Mouse (Mus musculus) E14TG2a.4 (cell line): ENCODE results near the gene Hnrnpk.
"Not testable (repeated sequence)": the region's sequence is repeated elsewhere in the genome, so short reads cannot be mapped to it uniquely, and the experiment has no call there.

Experiments used
- H3K27me3 ChIP-seq: 2 replicates; pipeline ENCODE4 v1.6.1; 2014; ENCODE audit warnings: low read length, control low read depth; ENCODE audit not compliant: insufficient read depth
- H3K36me3 ChIP-seq: 2 replicates; pipeline ENCODE4 v1.6.1; 2014; ENCODE audit warnings: low read length, control low read depth; ENCODE audit not compliant: insufficient read depth
- H3K4me1 ChIP-seq: replicated peaks from 2 replicates; pipeline ENCODE4 v1.6.1; 2014; ENCODE audit warnings: low read depth, low read length, control low read depth
- H3K4me3 ChIP-seq: replicated peaks from 2 replicates; pipeline ENCODE4 v1.5.1; 2014; ENCODE audit warnings: mild to moderate bottlenecking, low read length
- H3K9me3 ChIP-seq: 2 replicates; pipeline ENCODE4 v1.6.1; 2014; ENCODE audit warnings: low read length, control low read depth
- CTCF ChIP-seq: conservative IDR thresholded peaks from 2 replicates; pipeline ENCODE4 v1.5.1; 2014; ENCODE audit warnings: low read length
- NANOG ChIP-seq: IDR thresholded peaks from 2 replicates; pipeline ENCODE4 v1.6.1; 2014; ENCODE audit warnings: borderline replicate concordance, low read length, mixed read lengths
- POU5F1 ChIP-seq: IDR thresholded peaks from 2 replicates; pipeline ENCODE4 v1.6.1; 2014; ENCODE audit warnings: low read length, borderline replicate concordance

Hnrnpk gene

DNA sequence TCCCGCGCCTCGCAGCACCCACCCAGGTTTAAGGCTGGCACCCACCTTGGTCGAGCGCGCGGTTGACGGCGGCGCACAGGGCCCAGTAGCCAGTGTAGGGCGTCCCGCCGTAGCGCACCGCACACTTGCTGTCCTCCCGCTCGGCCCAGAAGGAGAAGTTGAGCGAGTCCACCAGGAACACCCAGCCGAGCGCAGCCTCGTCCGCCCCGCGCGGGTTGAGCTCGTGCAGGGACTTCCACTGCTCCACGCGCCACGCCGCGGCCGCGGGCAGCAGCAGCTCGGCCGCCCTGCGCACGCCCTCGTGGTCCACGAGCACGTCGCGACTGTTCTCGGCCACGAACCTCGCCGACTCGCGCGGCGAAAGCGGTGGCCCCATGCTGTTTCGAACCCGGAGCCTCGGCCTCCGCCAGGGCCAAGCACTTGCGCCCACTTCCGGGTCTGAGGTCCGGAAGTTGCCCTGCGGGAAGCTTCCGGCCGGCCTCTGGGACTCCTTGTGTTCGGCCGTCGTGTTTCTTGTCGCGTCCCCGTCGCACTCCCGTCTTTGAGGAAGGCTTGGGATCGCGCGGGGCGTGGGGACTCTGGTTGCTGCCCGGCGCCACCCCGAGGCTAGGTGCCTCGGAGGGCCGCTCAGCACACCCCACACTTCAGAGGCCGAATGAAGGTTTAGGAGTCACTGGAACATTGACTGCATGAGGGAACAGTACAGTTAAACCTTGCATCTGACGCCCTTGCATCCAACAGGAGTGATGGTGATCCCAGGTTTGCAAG is 18.2 kb downstream of the Hnrnpk start, which contains the start of gene 2210016F16Rik:
TSS of gene 2210016F16Rik (minus strand) at position 447 of the 768 bp plus-strand sequence.
- 0 out of 2 replicates have a peak, but pooled peaks cover 5% of the 10 kb centered on the region for H3K27me3 ChIP-seq
- peaks cover 38% of the 10 kb centered on the region for H3K36me3 ChIP-seq
- TF ChIP-seq CTCF: no peak
- no peak for TF ChIP-seq POU5F1
- TF ChIP-seq NANOG: no peak
- peaks cover 30% of the 10 kb centered on the region for H3K9me3 ChIP-seq
- H3K4me3 ChIP-seq: peak within 1 kb of the TSS; percentile 84
- peaks cover 22% of the 10 kb centered on the region for H3K4me1 ChIP-seq

DNA sequence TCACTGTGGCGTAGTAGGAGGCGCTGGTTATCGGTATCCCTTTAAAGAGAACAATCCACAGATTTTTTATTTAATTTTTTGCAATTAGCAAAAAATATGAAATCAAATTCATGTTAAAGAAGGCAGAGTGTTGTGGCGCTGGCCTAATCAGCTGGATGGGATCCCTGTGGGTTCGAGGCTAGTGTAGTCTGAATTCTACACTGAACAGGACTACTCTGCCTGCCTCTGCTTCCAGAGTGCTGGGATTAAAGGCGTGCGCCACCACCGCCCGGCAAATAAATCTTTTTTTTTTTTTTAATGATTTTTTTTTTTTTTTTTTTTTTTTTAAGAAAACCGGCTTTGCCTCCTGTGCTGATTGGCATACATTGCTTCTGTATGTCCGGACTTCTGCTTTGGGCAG is 18.8 kb downstream of the Hnrnpk start:
- Histone ChIP-seq H3K9me3 (peaks cover 36% of the 10 kb centered on the region), H3K27me3 (0 out of 2 replicates have a peak, but pooled peaks cover 5% of the 10 kb centered on the region), H3K4me3 (peak overlapping the region; percentile 84), H3K36me3 (peaks cover 33% of the 10 kb centered on the region), H3K4me1 (peaks cover 22% of the 10 kb centered on the region)
- TF ChIP-seq CTCF (no peak), NANOG (no peak), POU5F1 (no peak)

DNA sequence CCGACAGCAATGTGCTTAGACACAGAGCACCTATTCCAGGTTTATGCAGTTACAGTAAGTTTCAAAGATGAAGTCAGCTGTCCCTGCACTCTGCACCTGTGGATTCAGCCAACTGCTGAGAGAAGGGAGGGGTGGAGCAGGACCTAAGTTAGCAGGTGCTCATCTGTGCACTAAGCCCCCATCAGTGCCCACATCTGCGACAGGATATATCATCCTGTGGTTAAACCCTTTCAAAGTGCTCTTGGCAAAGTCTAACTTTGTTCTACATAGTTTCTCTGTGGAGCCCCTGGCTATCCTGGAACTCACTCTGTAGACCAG is 30.0 kb downstream of the Hnrnpk start:
- H3K27me3 ChIP-seq: no peaks in the 10 kb centered on the region
- peaks cover 15% of the 10 kb centered on the region for H3K9me3 ChIP-seq
- H3K4me3 ChIP-seq: no peak overlapping the region
- no peak for TF ChIP-seq NANOG
- no peak for TF ChIP-seq POU5F1
- TF ChIP-seq CTCF: no peak
- peaks cover 3% of the 10 kb centered on the region; the same call in 1 of the 2 replicates for H3K4me1 ChIP-seq
- no peaks in the 10 kb centered on the region for H3K36me3 ChIP-seq

- Histone ChIP-seq H3K4me1 (peaks cover 6% of the 10 kb centered on the region; the same call in 1 of the 2 replicates), H3K27me3 (no peaks in the 10 kb centered on the region), H3K4me3 (no peak overlapping the region), H3K9me3 (peaks cover 15% of the 10 kb centered on the region), H3K36me3 (no peaks in the 10 kb centered on the region)
- TF ChIP-seq CTCF: no peak
- TF ChIP-seq NANOG: no peak
- no peak for TF ChIP-seq POU5F1
Measured at GRCm38 (mm10) chr13:58372278-58373152, 30.6 kb downstream of the Hnrnpk start.

DNA sequence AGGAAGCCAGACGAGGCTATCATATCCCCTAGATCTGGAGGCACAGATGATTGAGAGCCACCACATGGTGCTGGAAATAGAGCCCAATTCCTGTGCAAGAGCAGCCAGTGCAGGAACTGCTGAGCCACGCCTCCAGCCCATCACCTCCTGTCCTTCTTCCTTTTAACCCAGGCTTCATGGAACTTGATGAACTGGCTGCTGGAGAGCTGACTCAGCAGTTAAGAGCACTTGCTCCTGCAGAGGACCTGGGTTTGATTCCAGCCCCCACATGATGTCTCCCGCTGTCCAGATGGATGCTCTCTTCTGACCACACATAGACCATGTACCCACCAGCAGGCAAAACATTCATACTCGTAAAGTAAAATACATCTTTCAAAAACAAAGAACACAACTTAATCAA is 34.3 kb downstream of the Hnrnpk start:
- no peaks in the 10 kb centered on the region for H3K36me3 ChIP-seq
- H3K27me3 ChIP-seq: no peaks in the 10 kb centered on the region
- no peaks in the 10 kb centered on the region for H3K9me3 ChIP-seq
- TF ChIP-seq POU5F1: no peak
- no peak for TF ChIP-seq CTCF
- TF ChIP-seq NANOG: no peak
- peaks cover 24% of the 10 kb centered on the region for H3K4me1 ChIP-seq
- H3K4me3 ChIP-seq: no peak overlapping the region

- Histone ChIP-seq H3K4me3 (no peak overlapping the region), H3K27me3 (no peaks in the 10 kb centered on the region), H3K9me3 (no peaks in the 10 kb centered on the region), H3K36me3 (no peaks in the 10 kb centered on the region), H3K4me1 (peaks cover 24% of the 10 kb centered on the region)
- TF ChIP-seq CTCF (no peak), NANOG (no peak), POU5F1 (no peak)
Measured at GRCm38 (mm10) chr13:58367641-58368040, 35.5 kb downstream of the Hnrnpk start.

DNA sequence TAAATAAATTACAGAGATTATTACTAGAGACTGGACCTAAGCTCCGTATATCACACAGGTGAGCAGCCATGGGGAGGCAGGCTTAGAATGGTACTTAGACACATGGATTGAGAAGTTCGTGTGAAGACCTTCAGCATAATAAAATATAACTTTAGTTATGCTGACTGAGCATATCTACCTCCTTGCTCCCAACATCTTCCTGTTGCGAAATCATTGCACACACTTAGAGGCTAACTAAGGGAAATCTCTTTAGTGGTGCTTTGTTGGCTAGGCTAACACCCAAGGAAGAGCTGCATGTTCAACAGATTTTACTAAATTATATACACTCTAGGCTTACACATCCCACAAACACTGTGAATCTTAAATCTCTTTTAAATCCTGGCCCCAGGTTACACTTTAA is 36.8 kb downstream of the Hnrnpk start:
- Histone ChIP-seq H3K9me3 (no peaks in the 10 kb centered on the region), H3K27me3 (no peaks in the 10 kb centered on the region), H3K4me1 (peaks cover 24% of the 10 kb centered on the region), H3K36me3 (no peaks in the 10 kb centered on the region), H3K4me3 (no peak overlapping the region)
- TF ChIP-seq POU5F1 (no peak), CTCF (no peak), NANOG (no peak)

- not testable (repeated sequence) for H3K4me3 ChIP-seq, H3K36me3 ChIP-seq, H3K9me3 ChIP-seq, H3K27me3 ChIP-seq
- peaks cover 27% of the 10 kb centered on the region for H3K4me1 ChIP-seq
Measured at GRCm38 (mm10) chr13:58365179-58365578, 38.0 kb downstream of the Hnrnpk start.
